Mouse (Mus musculus): Measurements from ENCODE around the gene Pld6. TPM values are rescaled to one million over a fixed set of nuclear protein-coding genes. Genes with fewer than 3 reads are reported as not detected.

The Pld6 gene
- not detected for polyA plus RNA-seq (2015; fragmentation: Illumina TruSeq; extraction: RNeasy Lipid Tissue Mini Kit (QIAGEN cat#74804); ENCODE audit: insufficient read depth, low replicate concordance)

DNA sequence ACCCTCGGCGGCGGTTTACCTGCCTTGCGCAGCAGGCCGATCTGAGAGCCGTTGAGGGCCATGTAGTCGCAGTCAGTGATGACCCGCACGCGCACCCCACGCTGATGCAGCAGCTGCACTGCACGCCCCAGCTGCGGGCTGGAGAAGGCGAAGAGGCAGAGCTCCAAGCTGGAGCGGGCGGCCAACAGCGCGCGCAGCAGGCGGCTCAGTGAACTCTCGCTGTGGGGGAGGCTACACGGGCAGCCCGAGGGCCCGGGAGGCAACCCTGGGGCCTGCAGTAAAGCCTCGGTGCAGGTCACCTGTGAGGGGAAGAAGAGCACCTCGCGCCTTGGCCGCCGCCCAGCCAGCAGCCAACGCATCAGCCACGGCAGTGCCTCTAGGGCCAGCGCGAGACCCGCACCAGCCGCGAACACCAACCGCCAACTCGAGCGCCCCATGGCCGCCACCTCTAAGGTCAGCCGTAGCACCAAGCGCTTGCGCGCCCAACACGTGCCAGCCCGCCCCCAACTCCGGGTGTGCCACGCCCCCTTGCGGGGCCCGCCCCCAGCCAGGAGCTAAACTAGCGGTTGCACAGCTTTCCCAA, at the start of gene Pld6:
Gene Pld6 (minus strand): TSS at position 447 of the 583 bp plus-strand sequence.

DNA sequence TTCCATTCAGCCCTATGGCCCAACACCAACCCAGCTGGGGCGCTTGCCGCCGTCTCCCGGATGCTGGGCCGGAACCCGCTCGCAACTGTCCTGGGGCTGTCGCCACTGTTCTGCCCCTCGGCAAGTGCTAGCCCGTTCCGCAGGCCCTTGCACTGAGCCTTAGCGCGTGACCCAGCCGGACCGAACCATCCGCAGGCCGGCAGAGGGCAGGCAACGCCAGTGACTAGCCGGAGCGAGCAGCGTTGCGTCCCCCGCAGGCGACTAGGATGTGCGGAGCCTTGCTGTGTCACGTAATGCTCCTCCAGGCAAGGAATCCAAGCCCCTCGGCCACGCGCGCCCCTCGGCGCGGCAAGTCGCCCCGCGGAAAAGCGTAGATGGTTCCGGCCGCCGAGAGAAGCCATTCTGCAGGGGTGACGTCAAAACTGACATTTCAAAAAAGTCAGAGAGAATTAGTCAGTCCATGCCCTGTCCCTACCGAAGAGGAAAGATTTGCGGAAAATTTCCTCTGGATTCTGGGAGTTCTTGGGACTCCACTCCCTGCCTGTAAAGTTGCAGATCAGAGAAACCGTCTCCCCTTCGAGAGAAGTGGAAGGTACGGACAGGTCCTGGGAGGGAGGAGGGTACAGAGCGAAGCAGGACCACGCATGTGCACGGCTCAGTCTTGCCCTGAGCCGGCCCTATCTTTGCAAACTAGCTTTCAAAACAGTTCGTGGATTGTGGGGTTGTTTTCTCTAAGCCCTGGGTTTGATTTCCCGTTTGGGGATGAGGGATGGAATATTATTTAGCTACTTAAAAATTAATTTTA, 22.4 kb upstream of the Pld6 start, which contains the start of gene Flcn:
Gene Flcn (minus strand): TSS at position 347 of the 805 bp plus-strand sequence.

Other genes starting within 250 kb of the Pld6 start
- gene Nlrp3, start 246.1 kb downstream of the Pld6 start, polyA plus RNA-seq (2015; fragmentation: Illumina TruSeq; extraction: RNeasy Lipid Tissue Mini Kit (QIAGEN cat#74804); ENCODE audit: insufficient read depth, low replicate concordance) = 7.6 TPM
- not detected for gene Olfr222, start 211.4 kb downstream of the Pld6 start, polyA plus RNA-seq (2015; fragmentation: Illumina TruSeq; extraction: RNeasy Lipid Tissue Mini Kit (QIAGEN cat#74804); ENCODE audit: insufficient read depth, low replicate concordance)
- gene Olfr223, start 194.4 kb downstream of the Pld6 start, polyA plus RNA-seq (2015; fragmentation: Illumina TruSeq; extraction: RNeasy Lipid Tissue Mini Kit (QIAGEN cat#74804); ENCODE audit: insufficient read depth, low replicate concordance) = not detected
- gene Mprip, start 126.3 kb downstream of the Pld6 start, polyA plus RNA-seq (2015; fragmentation: Illumina TruSeq; extraction: RNeasy Lipid Tissue Mini Kit (QIAGEN cat#74804); ENCODE audit: insufficient read depth, low replicate concordance) = 90.7 TPM
- gene Flcn, start 22.4 kb upstream of the Pld6 start, polyA plus RNA-seq (2015; fragmentation: Illumina TruSeq; extraction: RNeasy Lipid Tissue Mini Kit (QIAGEN cat#74804); ENCODE audit: insufficient read depth, low replicate concordance) = 30.1 TPM
- 10.8 TPM for gene Nt5m, start 51.8 kb upstream of the Pld6 start, polyA plus RNA-seq (2015; fragmentation: Illumina TruSeq; extraction: RNeasy Lipid Tissue Mini Kit (QIAGEN cat#74804); ENCODE audit: insufficient read depth, low replicate concordance)
- 99.6 TPM for gene Cops3, start 52.2 kb upstream of the Pld6 start, polyA plus RNA-seq (2015; fragmentation: Illumina TruSeq; extraction: RNeasy Lipid Tissue Mini Kit (QIAGEN cat#74804); ENCODE audit: insufficient read depth, low replicate concordance)
- 7.2 TPM for gene Med9, start 160.6 kb upstream of the Pld6 start, polyA plus RNA-seq (2015; fragmentation: Illumina TruSeq; extraction: RNeasy Lipid Tissue Mini Kit (QIAGEN cat#74804); ENCODE audit: insufficient read depth, low replicate concordance)
- 0.62 TPM for gene Rasd1, start 177.3 kb upstream of the Pld6 start, polyA plus RNA-seq (2015; fragmentation: Illumina TruSeq; extraction: RNeasy Lipid Tissue Mini Kit (QIAGEN cat#74804); ENCODE audit: insufficient read depth, low replicate concordance)

Data from spleen, adult 10 weeks (tissue).